Mouse (Mus musculus) small intestine, adult 2 months (tissue): ENCODE data around the gene Rai1. TPM values are rescaled to one million over a fixed set of nuclear protein-coding genes. Genes with fewer than 3 reads are reported as not detected.

Experiments
- H3K27ac ChIP-seq: fragments of 200-500 bp; 2 replicates; pipeline ENCODE4 v1.5.1; 2012; ENCODE audit warnings: low read depth, low read length, control low read depth, inconsistent platforms; ENCODE audit not compliant: insufficient read depth
- H3K27me3 ChIP-seq: fragments of 200-500 bp; 2 replicates; pipeline ENCODE4 v1.6.1; 2012; ENCODE audit warnings: mild to moderate bottlenecking, moderate library complexity, low read length, inconsistent platforms; ENCODE audit not compliant: control insufficient read depth, insufficient read depth
- H3K36me3 ChIP-seq: fragments of 200-500 bp; 2 replicates; pipeline ENCODE4 v1.6.1; 2012; ENCODE audit warnings: mild to moderate bottlenecking, low read length, control low read depth, inconsistent platforms; ENCODE audit not compliant: control insufficient read depth, insufficient read depth
- H3K4me1 ChIP-seq: fragments of 200-500 bp; 2 replicates; pipeline ENCODE4 v1.6.1; 2012; ENCODE audit warnings: low read length, inconsistent platforms, mixed read lengths; ENCODE audit not compliant: control insufficient read depth, insufficient read depth, insufficient read length
- H3K4me3 ChIP-seq: fragments of 200-500 bp; 2 replicates; pipeline ENCODE4 v1.5.1; 2012; ENCODE audit warnings: low read depth, mild to moderate bottlenecking, control low read depth, inconsistent platforms, low read length, moderate library complexity
- CTCF ChIP-seq: fragments of 200-500 bp; IDR thresholded peaks from 2 replicates; pipeline ENCODE4 v1.5.1; 2012; ENCODE audit warnings: low read depth, mild to moderate bottlenecking, control low read depth, inconsistent platforms, low read length, moderate library complexity, mixed read lengths; ENCODE audit not compliant: insufficient replicate concordance, insufficient read length; ENCODE audit errors: extremely low read depth
- POLR2A ChIP-seq: fragments of 200-500 bp; IDR thresholded peaks from 2 replicates; pipeline ENCODE4 v1.6.1; 2012; ENCODE audit warnings: low read depth, mild to moderate bottlenecking, control low read depth, inconsistent platforms, low read length, moderate library complexity
- WGBS: fragments of 180-500 bp; shearing (Covaris S2); methylation state at CpG from one replicate; pipeline ENCODE4 v1.1.7; 2018; 5-methylcytosine and 5-hydroxymethylcytosine counted together
- polyA plus RNA-seq: library from polyadenylated mRNA; depleted of rRNA; stranded (reverse); fragments of >200 nt; gene quantifications from 2 replicates; pipeline ENCODE4 v1.2.3, GENCODE M21; 2012

The Rai1 gene
- polyA plus RNA-seq, 1 experiment = 24.3 TPM

DNA sequence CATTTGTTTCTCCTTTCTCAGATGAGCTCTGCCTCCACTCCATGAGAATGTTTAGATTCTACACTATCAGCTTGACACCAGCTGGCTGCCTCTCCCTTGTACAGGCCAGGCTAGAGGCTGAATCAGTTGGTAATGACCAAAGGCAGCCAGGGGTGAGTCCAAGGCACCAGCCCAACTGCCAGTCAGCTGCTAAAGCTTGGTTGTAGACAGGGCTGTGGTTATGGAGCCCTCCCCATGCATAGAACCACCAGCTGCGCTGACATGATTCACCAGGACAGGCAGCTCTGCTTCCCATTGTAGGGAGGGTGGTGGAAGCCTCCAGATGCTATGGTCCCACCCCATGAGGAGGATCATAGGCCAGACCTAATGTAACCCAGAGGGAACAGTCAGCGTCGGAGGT lies 49.1 kb downstream of the Rai1 start:
- Histone ChIP-seq H3K27me3 (no peaks in the 10 kb centered on the region), H3K4me1 (no peaks in the 10 kb centered on the region), H3K27ac (no peak overlapping the region), H3K4me3 (no peak overlapping the region), H3K36me3 (no peaks in the 10 kb centered on the region)
- TF ChIP-seq POLR2A (no peak), CTCF (no peak)
- 92% methylated on average over 3 of the region's 3 CpGs for WGBS

DNA sequence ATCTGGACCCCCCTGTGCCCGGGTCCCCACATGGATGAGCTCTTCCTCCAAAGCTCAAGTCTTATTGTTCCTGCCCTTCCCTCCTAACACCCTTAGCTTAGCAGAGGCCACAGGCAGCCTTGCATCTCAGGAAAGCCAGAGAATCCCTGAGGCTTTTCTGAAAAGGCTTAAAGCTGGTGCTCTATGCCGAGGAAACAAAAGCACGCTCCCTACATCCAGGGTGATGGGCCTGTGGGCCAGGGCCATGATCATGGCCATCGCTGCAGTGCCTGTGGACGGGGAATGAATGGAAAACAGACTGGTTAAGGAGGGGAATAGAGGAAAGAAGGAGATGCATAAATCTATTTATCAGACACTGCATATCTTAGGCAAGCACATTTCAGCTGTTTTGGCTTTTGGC lies 50.9 kb downstream of the Rai1 start:
- Histone ChIP-seq H3K4me1 (no peaks in the 10 kb centered on the region), H3K27ac (no peak overlapping the region), H3K36me3 (no peaks in the 10 kb centered on the region), H3K27me3 (no peaks in the 10 kb centered on the region), H3K4me3 (no peak overlapping the region)
- WGBS = 92% methylated on average over 5 of the region's 5 CpGs
- TF ChIP-seq CTCF (no peak), POLR2A (no peak)

DNA sequence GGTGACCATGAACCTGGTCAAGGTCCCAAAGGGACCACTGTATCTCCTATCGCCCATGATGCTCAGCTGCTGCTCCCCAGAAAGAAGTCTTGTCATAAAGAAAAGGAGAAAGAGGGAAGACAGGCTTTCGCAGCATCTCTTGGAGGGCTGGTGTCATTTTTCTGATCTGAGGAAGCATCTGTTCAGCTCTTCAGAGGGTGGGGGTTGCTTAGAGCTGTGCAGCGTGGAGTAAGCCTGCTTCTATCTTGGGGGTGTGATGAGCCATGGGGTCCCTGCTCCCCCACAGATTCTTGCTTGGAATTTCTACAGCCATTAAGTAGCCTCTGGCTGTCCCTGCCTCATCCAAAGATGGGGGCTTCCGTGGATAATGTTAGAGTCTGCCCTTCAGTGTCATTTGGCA lies 53.5 kb downstream of the Rai1 start:
- Histone ChIP-seq H3K27ac (no peak overlapping the region), H3K4me1 (no peaks in the 10 kb centered on the region), H3K27me3 (no peaks in the 10 kb centered on the region), H3K4me3 (no peak overlapping the region), H3K36me3 (no peaks in the 10 kb centered on the region)
- 85% methylated on average over 4 of the region's 4 CpGs for WGBS
- TF ChIP-seq CTCF = no peak
- no peak for TF ChIP-seq POLR2A

DNA sequence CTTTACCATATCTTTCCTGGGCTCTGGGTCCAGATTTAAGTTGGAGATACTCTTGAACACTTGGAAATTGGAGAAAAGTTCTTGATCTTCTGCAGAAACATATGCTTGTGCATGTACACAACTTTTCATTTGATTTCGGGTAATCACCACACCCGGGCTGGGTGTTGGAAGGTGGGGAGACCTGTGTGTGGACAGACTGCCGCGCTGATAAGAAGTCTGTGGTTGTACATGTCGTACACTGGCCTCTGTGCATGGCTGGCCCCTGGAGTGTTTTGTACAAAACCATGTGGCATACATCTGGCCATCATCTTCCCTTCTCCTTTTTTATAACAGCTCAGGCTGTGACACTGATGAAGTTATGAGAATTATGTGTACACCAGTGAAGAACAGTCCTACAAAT lies 55.1 kb downstream of the Rai1 start:
- H3K4me1 ChIP-seq = no peaks in the 10 kb centered on the region
- TF ChIP-seq POLR2A (no peak), CTCF (no peak)
- 74% methylated on average over 5 of the region's 5 CpGs for WGBS
- H3K36me3 ChIP-seq = no peaks in the 10 kb centered on the region
- no peaks in the 10 kb centered on the region for H3K27me3 ChIP-seq
- no peak overlapping the region for H3K27ac ChIP-seq
- H3K4me3 ChIP-seq = no peak overlapping the region

DNA sequence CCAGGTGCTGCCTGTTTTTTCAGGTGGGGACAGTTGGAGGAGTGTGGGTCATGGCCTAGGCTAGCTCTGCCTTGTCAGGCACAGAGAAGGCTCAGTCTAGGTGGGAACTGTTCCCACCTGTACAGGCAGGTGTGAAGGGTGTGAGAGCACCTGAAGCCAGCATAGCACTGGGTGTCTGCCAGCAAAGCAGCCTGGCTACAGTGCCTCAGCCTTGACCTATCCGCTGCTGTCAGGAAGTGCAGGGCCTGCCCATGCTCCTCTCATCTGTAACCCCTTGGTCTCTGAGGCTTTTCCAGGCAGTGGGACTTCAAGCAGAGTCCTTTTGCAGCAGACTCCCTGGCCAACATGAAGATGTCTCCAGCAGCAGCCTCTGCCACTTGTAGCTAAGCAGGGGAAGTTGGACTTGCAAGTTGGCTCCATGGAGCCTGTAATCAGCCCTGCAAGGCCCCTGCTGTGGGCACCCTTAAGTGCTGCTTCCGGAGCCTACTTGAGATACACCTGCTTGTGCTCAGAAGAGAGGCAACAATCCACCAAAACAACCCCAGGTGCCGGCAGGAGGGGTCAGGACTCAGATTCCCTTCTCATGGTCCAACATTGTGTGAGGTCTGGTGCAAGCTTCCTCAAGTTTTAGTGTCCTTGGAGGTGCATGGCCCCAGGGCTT lies 55.8 kb downstream of the Rai1 start:
- no peak overlapping the region for H3K4me3 ChIP-seq
- H3K4me1 ChIP-seq = no peaks in the 10 kb centered on the region
- 62% methylated on average over 3 of the region's 3 CpGs for WGBS
- TF ChIP-seq POLR2A (no peak), CTCF (no peak)
- H3K27ac ChIP-seq = no peak overlapping the region
- no peaks in the 10 kb centered on the region for H3K36me3 ChIP-seq
- no peaks in the 10 kb centered on the region for H3K27me3 ChIP-seq

DNA sequence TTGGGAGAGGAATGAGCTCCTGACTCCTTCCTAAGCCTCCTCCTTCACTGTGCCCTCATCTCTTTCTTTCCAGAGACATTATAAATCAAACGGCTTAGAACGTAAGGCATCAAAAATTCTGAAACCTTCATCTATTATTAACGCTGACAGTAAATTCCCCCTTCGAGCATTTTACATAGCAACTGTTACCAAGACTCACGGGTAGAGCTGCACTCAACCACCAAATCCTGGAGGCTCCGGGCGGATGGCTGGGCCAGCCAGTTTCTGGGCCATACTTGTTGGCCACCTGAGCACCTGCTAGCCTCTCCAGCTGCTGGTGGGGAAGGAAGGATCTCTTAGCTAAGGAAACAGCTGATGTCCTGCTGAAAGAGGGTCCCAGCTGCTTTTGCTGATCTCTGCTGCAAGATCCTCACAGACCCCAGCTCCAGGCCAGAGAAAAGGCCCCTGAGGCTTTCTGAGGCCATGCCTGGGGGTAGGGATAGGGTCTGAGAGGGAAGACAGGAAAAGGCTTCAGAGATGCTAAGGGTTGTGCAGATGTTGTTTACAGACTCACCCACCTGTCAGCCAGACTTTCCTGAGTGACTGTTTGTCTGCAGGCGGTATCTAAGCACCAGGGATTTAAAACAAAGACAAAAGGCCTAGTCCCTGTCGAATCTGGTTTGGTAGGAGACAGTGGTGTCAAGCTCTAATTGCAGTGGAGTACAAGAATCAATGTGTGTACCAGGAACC lies 56.5 kb downstream of the Rai1 start:
- 79% methylated on average over 9 of the region's 9 CpGs for WGBS
- Histone ChIP-seq H3K4me3 (no peak overlapping the region), H3K27me3 (no peaks in the 10 kb centered on the region), H3K27ac (no peak overlapping the region), H3K4me1 (no peaks in the 10 kb centered on the region), H3K36me3 (no peaks in the 10 kb centered on the region)
- TF ChIP-seq CTCF (no peak), POLR2A (no peak)

DNA sequence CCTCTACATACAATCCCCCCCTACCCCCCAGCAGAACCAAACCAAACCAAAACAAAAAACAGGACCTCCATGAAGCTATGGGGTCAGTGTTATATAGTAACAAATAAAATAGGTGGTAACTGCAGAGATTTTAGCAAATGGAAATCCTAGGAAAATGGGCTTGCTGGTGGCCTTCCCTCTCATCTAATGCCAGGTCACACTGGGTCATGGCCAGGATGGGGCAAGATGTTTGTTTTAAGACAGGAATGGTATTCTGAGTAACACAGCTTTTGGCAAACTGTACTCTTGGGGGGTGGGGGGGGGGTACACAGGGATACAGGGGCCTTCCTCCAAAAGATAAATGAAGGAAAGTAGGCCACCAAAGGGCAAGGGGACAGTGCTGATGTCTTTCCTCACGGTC lies 57.7 kb downstream of the Rai1 start:
- no peak overlapping the region for H3K27ac ChIP-seq
- TF ChIP-seq POLR2A (no peak), CTCF (no peak)
- no peaks in the 10 kb centered on the region for H3K4me1 ChIP-seq
- no peaks in the 10 kb centered on the region for H3K36me3 ChIP-seq
- H3K27me3 ChIP-seq = no peaks in the 10 kb centered on the region
- no peak overlapping the region for H3K4me3 ChIP-seq
- WGBS = 86% methylated on average over 1 of the region's 1 CpGs
